Mouse (Mus musculus): ENCODE measurements around the gene Cic.

DNA sequence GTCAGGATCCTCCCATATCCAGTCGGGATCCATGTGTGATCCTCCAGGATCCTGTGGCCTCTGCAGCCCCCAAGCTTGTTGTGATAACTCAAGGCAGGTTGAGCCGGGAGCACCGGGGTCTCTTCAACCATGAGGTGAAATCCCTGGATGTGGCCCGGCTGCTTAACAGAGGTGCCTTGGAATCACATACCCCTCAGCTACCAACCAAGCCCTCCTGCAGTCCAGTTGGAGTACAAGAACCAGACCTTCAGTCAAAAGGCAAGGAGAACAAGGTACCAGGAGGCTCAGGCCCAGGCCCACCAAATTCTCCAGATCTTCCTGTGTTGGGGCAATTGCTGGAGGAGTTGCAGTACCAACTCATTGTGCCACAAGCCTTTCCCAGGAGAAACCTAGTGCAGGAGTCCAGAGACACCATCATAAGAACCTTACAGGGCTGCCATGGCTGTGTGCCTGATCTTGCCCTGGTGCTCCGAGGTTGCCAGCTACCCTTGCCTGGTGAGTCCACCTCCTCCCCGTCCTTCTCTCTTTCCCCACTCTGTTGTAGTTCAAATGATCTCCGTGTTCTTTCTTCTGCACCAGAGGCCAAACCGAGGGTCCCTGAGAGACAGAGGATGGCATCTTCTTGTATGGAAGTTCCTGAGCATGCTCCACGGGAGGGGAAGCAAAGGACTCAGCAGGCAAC lies 35.6 kb downstream of the Cic start:
- TF ChIP-seq GATA1 (IDR thresholded peaks at IDR 0.05; ENCODE audit: low read length), result no peak
- no peak for TF ChIP-seq TAL1 (IDR thresholded peaks at IDR 0.05; ENCODE audit: low read length)

Measured in erythroblast, embryonic 14.5 days (primary cell).